Mouse (Mus musculus): Measurements from ENCODE around the gene Gata2. TPM values are rescaled to one million over a fixed set of nuclear protein-coding genes. Genes with fewer than 3 reads are reported as not detected.
"Not testable (repeated sequence)": the region's sequence is repeated elsewhere in the genome, so short reads cannot be mapped to it uniquely, and the experiment has no call there.

The Gata2 gene
- polyA plus RNA-seq (2015; fragmentation: Nextera tagmentation; extraction: Ambion mirVana), result 18.1 and 20.2 TPM in 2 replicates

- H3K36me3 ChIP-seq, result no peaks in the 10 kb centered on the region
- no peak within 1 kb of the TSS; the same call in 1 of the 2 replicates for H3K27ac ChIP-seq (replicated peaks)
- peaks cover 84% of the 10 kb centered on the region for H3K27me3 ChIP-seq
- peak within 1 kb of the TSS; percentile 25 for H3K4me3 ChIP-seq
- H3K9me3 ChIP-seq, result no peaks in the 10 kb centered on the region
- peak within 1 kb of the TSS; percentile 50 for H3K4me2 ChIP-seq
- H3K4me1 ChIP-seq (replicated peaks), result peaks cover 54% of the 10 kb centered on the region
- peak within 1 kb of the TSS; percentile 11; the same call in 1 of the 2 replicates for H3K9ac ChIP-seq
- no peak for ATAC-seq (ENCODE audit: low FRiP score, low read depth)
- 1% methylated on average over 49 of the region's 57 CpGs for WGBS
Measured at GRCm38 (mm10) chr6:88193433-88194052, at the start of gene Gata2. Gene Gata2 (plus strand): TSS chr6:88193891.

DNA sequence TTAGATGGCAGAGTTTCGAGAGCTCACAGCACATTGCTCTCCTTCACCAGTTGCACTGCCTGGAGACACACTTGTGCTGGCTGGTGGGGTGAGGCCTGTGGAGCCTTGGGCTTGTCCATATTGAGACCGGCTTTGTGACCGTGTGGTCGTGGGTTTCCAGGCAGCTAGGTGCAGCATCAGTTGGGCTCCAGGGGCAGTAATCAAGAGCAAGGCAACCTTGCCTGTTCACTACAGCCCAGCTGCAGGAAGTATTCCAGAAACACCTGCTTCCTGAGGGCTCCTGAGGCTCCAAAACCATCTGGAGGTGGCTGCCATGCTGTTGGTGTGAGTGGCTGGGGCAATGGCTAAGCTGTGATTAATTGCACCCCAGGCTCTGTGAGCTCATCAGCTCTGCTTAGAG lies 47.9 kb upstream of the Gata2 start:
- Histone ChIP-seq H3K9me3 (no peaks in the 10 kb centered on the region), H3K9ac (no peak overlapping the region), H3K27ac (replicated peaks) (no peak overlapping the region), H3K4me2 (no peak overlapping the region), H3K4me1 (replicated peaks) (peaks cover 9% of the 10 kb centered on the region), H3K4me3 (no peak overlapping the region), H3K27me3 (no peaks in the 10 kb centered on the region), H3K36me3 (no peaks in the 10 kb centered on the region)
- ATAC-seq (ENCODE audit: low FRiP score, low read depth), result no peak
- WGBS, result 73% methylated on average over 4 of the region's 4 CpGs

- Histone ChIP-seq H3K36me3 (no peaks in the 10 kb centered on the region), H3K4me3 (no peak overlapping the region), H3K4me2 (no peak overlapping the region), H3K4me1 (replicated peaks) (peaks cover 9% of the 10 kb centered on the region), H3K27me3 (no peaks in the 10 kb centered on the region), H3K9ac (no peak overlapping the region), H3K9me3 (no peaks in the 10 kb centered on the region), H3K27ac (replicated peaks) (no peak overlapping the region)
- ATAC-seq (ENCODE audit: low FRiP score, low read depth), result no peak
- 82% methylated on average over 8 of the region's 8 CpGs for WGBS
Measured at GRCm38 (mm10) chr6:88146576-88146975, 47.1 kb upstream of the Gata2 start.

DNA sequence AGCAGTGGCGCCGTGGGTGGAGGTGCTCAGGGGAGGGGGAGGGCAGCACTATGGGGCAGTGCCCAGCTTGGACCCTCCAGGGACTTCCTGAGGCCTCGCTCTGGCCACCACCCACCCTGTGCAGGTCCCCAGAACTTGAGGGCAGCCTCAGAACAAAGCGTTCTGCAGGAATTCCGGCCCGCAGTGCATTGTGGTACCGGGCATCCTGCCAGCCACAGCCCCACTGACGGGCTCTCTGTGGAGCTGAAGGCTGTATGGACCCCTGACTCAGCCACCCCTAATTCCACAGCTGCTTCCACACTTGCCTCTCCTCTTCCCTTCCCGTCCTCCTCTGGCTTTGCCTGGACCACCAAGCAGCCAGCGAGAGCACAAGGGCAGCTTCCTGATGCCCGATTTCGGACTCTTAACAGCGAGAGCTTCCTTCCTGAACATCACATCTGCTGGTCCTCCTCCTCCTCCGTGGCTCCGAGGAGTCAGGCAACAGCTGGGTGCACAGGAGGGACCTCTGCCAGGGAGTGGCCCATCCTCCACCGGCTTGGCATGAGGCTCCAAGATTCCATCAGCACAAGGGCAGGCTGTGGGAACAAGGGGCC lies 46.2 kb upstream of the Gata2 start:
- H3K4me2 ChIP-seq, result 0 out of 2 replicates have a peak overlapping the region, but pooled peaks have one; percentile 8
- WGBS, result 57% methylated on average over 14 of the region's 16 CpGs
- ATAC-seq (ENCODE audit: low FRiP score, low read depth), result 0 out of 2 replicates have a peak, but pooled peaks have one; percentile 23
- peaks cover 9% of the 10 kb centered on the region for H3K4me1 ChIP-seq (replicated peaks)
- no peaks in the 10 kb centered on the region for H3K27me3 ChIP-seq
- H3K36me3 ChIP-seq, result no peaks in the 10 kb centered on the region
- no peak overlapping the region for H3K4me3 ChIP-seq
- H3K9me3 ChIP-seq, result no peaks in the 10 kb centered on the region
- H3K9ac ChIP-seq, result no peak overlapping the region
- no peak overlapping the region for H3K27ac ChIP-seq (replicated peaks)

- 79% methylated on average over 4 of the region's 4 CpGs for WGBS
Measured at GRCm38 (mm10) chr6:88151335-88151734, 42.4 kb upstream of the Gata2 start.

GRCm38 (mm10) chr6:88152127-88152705 lies 41.5 kb upstream of the Gata2 start:
- H3K4me3 ChIP-seq, result no peak overlapping the region
- H3K27ac ChIP-seq (replicated peaks), result no peak overlapping the region
- no peak for ATAC-seq (ENCODE audit: low FRiP score, low read depth)
- no peaks in the 10 kb centered on the region for H3K36me3 ChIP-seq
- no peaks in the 10 kb centered on the region for H3K27me3 ChIP-seq
- no peaks in the 10 kb centered on the region for H3K9me3 ChIP-seq
- WGBS, result 86% methylated on average over 14 of the region's 14 CpGs
- H3K4me1 ChIP-seq (replicated peaks), result peaks cover 5% of the 10 kb centered on the region
- H3K4me2 ChIP-seq, result no peak overlapping the region
- H3K9ac ChIP-seq, result no peak overlapping the region

More at GRCm38 (mm10) chr6:88151335-88151734, 42.4 kb upstream of the Gata2 start:
- Histone ChIP-seq H3K4me2 (no peak overlapping the region), H3K27ac (replicated peaks) (no peak overlapping the region), H3K36me3 (no peaks in the 10 kb centered on the region), H3K4me1 (replicated peaks) (peaks cover 9% of the 10 kb centered on the region), H3K27me3 (no peaks in the 10 kb centered on the region), H3K9me3 (no peaks in the 10 kb centered on the region), H3K9ac (no peak overlapping the region), H3K4me3 (no peak overlapping the region)
- no peak for ATAC-seq (ENCODE audit: low FRiP score, low read depth)

GRCm38 (mm10) chr6:88152979-88153378 lies 40.7 kb upstream of the Gata2 start:
- no peaks in the 10 kb centered on the region for H3K36me3 ChIP-seq

GRCm38 (mm10) chr6:88155614-88156013 lies 38.1 kb upstream of the Gata2 start:
- 95% methylated on average over 6 of the region's 6 CpGs for WGBS
- not testable (repeated sequence) for H3K4me1 ChIP-seq (replicated peaks)

More at GRCm38 (mm10) chr6:88152979-88153378, 40.7 kb upstream of the Gata2 start:
- Histone ChIP-seq H3K27me3 (no peaks in the 10 kb centered on the region), H3K4me3 (no peak overlapping the region), H3K9ac (no peak overlapping the region), H3K4me2 (no peak overlapping the region), H3K27ac (replicated peaks) (no peak overlapping the region), H3K4me1 (replicated peaks) (no peaks in the 10 kb centered on the region), H3K9me3 (no peaks in the 10 kb centered on the region)
- WGBS, result 72% methylated on average over 6 of the region's 6 CpGs
- no peak for ATAC-seq (ENCODE audit: low FRiP score, low read depth)

GRCm38 (mm10) chr6:88158790-88159189 lies 34.9 kb upstream of the Gata2 start:
- 88% methylated on average over 5 of the region's 5 CpGs for WGBS
- no peak overlapping the region for H3K4me3 ChIP-seq

More at GRCm38 (mm10) chr6:88155614-88156013, 38.1 kb upstream of the Gata2 start:
- not testable (repeated sequence) for H3K4me3 ChIP-seq; H3K9me3 ChIP-seq; H3K4me2 ChIP-seq; H3K9ac ChIP-seq; H3K27me3 ChIP-seq; H3K27ac ChIP-seq (replicated peaks); ATAC-seq (ENCODE audit: low FRiP score, low read depth); H3K36me3 ChIP-seq

DNA sequence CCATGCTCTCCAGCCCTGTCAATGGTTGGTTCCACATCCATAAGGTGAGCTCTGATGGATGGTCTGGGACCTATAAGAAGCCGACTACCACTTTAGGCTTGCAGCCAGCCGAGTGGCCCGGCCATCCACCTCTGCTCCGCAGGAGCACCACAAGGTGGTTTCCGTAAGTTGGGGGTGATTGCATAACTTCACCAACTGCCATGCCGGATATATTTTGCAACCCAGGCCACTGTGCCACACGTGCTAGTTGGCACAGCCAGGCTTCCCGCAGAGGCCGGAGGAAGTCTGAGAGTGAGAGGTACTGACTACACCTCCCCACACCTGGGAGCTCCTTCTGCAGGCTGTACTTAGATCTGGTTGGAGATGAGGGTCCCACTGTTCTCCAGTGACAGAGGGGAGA lies 27.6 kb upstream of the Gata2 start:
- Histone ChIP-seq H3K9ac (no peak overlapping the region), H3K4me1 (replicated peaks) (no peaks in the 10 kb centered on the region), H3K36me3 (no peaks in the 10 kb centered on the region), H3K4me3 (no peak overlapping the region), H3K27ac (replicated peaks) (no peak overlapping the region), H3K4me2 (no peak overlapping the region), H3K27me3 (no peaks in the 10 kb centered on the region; the same call in 1 of the 2 replicates), H3K9me3 (no peaks in the 10 kb centered on the region)
- 99% methylated on average over 9 of the region's 9 CpGs for WGBS
- no peak for ATAC-seq (ENCODE audit: low FRiP score, low read depth)

More at GRCm38 (mm10) chr6:88158790-88159189, 34.9 kb upstream of the Gata2 start:
- no peak overlapping the region for H3K9ac ChIP-seq
- ATAC-seq (ENCODE audit: low FRiP score, low read depth), result no peak
- no peaks in the 10 kb centered on the region for H3K4me1 ChIP-seq (replicated peaks)
- no peaks in the 10 kb centered on the region for H3K27me3 ChIP-seq
- H3K36me3 ChIP-seq, result no peaks in the 10 kb centered on the region
- no peak overlapping the region for H3K27ac ChIP-seq (replicated peaks)
- no peak overlapping the region for H3K4me2 ChIP-seq
- H3K9me3 ChIP-seq, result no peaks in the 10 kb centered on the region

GRCm38 (mm10) chr6:88174191-88174590 lies 19.5 kb upstream of the Gata2 start:
- H3K27me3 ChIP-seq, result no peaks in the 10 kb centered on the region; the same call in 1 of the 2 replicates
- ATAC-seq (ENCODE audit: low FRiP score, low read depth), result no peak

GRCm38 (mm10) chr6:88174676-88175075 lies 19.0 kb upstream of the Gata2 start:
- WGBS, result 92% methylated on average over 2 of the region's 2 CpGs
- H3K4me2 ChIP-seq, result no peak overlapping the region
- H3K36me3 ChIP-seq, result no peaks in the 10 kb centered on the region
- no peaks in the 10 kb centered on the region for H3K9me3 ChIP-seq
- no peak for ATAC-seq (ENCODE audit: low FRiP score, low read depth)
- no peaks in the 10 kb centered on the region; the same call in 1 of the 2 replicates for H3K27me3 ChIP-seq
- H3K9ac ChIP-seq, result no peak overlapping the region
- H3K4me3 ChIP-seq, result no peak overlapping the region
- no peaks in the 10 kb centered on the region for H3K4me1 ChIP-seq (replicated peaks)
- no peak overlapping the region for H3K27ac ChIP-seq (replicated peaks)

More at GRCm38 (mm10) chr6:88174191-88174590, 19.5 kb upstream of the Gata2 start:
- H3K27ac ChIP-seq (replicated peaks), result no peak overlapping the region
- no peaks in the 10 kb centered on the region for H3K9me3 ChIP-seq
- H3K36me3 ChIP-seq, result no peaks in the 10 kb centered on the region
- no peak overlapping the region for H3K4me2 ChIP-seq
- WGBS, result 96% methylated on average over 3 of the region's 3 CpGs
- H3K9ac ChIP-seq, result no peak overlapping the region
- no peaks in the 10 kb centered on the region for H3K4me1 ChIP-seq (replicated peaks)
- no peak overlapping the region for H3K4me3 ChIP-seq

Measured in hindbrain, embryonic 15.5 days (tissue).